Mouse (Mus musculus): Measurements from ENCODE around the gene Casq1. TPM values are rescaled to one million over a fixed set of nuclear protein-coding genes. Genes with fewer than 3 reads are reported as not detected.

Casq1 gene
- polyA plus RNA-seq, 1 experiment from 2014 or later: 0.99 TPM

- Histone ChIP-seq H3K4me1 (peaks cover 8% of the 10 kb centered on the region; the same call in 1 of the 2 replicates), H3K36me3 (replicated peaks) (peaks cover 96% of the 10 kb centered on the region), H3K27ac (no peak overlapping the region), H3K27me3 (ENCODE audit: poor library complexity, severe bottlenecking) (no peaks in the 10 kb centered on the region), H3K4me3 (no peak overlapping the region), H3K9me3 (no peaks in the 10 kb centered on the region)
- DNase-seq (ENCODE audit: extremely low spot score, low spot score): no peak
- WGBS: 87% methylated on average over 2 of the region's 2 CpGs
Observed at GRCm38 (mm10) chr1:172191578-172191977, 28.1 kb downstream of the Casq1 start.

DNA sequence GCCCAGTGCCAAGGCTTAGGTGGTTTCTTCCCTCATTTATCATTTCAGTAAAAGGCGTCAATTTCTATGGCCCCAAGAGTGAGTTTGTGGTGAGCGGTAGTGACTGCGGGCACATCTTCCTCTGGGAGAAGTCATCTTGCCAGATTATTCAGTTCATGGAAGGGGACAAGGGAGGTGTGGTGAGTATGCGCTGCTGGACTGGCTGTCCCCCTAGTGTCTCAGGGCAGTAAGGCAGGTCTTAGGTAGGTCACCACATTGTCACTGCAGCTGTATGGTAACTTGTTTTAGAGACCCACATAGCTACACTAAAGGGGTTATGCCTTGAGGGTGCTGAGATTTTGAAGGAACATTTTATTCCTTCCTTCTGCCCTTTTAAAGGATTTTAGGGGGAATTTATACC is 30.8 kb downstream of the Casq1 start:
- no peaks in the 10 kb centered on the region for H3K27me3 ChIP-seq (ENCODE audit: poor library complexity, severe bottlenecking)
- H3K4me3 ChIP-seq: no peak overlapping the region
- WGBS: 78% methylated on average over 4 of the region's 4 CpGs
- no peak overlapping the region for H3K27ac ChIP-seq
- H3K36me3 ChIP-seq (replicated peaks): peaks cover 93% of the 10 kb centered on the region
- no peaks in the 10 kb centered on the region for H3K4me1 ChIP-seq
- DNase-seq (ENCODE audit: extremely low spot score, low spot score): peak; percentile 21
- H3K9me3 ChIP-seq: no peaks in the 10 kb centered on the region

DNA sequence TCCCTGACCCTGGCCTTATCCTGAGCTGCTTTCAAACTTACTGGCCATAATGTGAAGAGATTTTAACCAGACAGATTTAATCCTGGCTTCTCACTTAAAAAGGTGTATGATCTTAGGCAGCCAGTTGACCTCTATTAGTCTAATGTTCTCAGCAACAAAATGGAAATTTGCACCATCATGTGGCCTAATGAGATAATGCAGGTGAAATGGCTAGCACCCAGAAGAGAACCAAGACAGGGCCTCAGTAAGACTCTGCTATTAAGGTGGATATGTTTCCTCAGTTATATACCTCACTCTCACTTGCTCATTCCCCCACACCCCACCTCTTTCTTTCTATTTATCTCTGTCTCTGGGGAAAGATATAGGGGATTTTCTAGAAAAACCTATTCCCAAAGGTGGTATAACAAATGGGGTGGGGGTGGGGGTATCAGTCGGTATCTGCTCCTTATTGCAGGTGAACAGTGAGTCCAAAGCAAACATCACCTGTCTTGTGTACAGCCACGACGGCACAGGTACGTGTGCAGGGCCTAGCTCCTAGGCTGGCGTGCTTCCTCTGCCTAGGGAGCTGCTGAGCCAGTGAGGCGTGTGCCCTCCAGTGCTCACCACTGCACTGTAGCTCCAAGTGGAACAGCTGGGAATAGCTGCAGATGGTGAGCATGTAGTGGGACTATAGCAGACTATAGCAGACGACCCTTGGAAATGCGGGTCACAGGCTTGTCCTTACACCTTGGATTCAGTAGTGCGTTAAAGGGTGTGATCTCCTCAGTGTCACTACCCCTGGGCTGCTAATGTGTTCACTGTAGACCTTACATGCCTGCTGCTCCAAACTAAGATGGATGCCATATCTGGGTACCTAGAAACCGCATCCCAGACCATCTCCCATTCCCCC is 33.0 kb downstream of the Casq1 start:
- DNase-seq (ENCODE audit: extremely low spot score, low spot score): no peak
- H3K9me3 ChIP-seq: no peaks in the 10 kb centered on the region
- no peak overlapping the region for H3K27ac ChIP-seq
- 96% methylated on average over 10 of the region's 10 CpGs for WGBS
- no peaks in the 10 kb centered on the region for H3K4me1 ChIP-seq
- no peaks in the 10 kb centered on the region for H3K27me3 ChIP-seq (ENCODE audit: poor library complexity, severe bottlenecking)
- H3K36me3 ChIP-seq (replicated peaks): peaks cover 95% of the 10 kb centered on the region
- no peak overlapping the region for H3K4me3 ChIP-seq

DNA sequence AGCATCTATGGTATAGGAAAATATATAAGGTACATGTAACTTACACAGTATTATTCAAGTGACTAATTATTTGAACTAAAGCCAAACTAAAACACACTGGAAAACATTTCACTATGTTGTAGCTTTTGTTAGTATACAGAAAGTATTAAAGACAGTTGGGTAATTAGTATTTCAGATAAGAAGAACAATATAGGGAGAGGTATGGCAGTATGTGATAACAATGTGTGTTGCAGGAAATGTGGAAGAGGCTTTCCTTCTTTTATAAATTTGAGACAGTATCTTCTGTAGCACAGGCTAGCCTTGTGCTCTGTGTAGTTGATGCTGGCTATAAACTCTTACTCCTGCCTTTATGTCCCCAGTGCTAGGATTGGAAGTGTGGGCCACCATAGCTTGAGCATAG is 35.8 kb downstream of the Casq1 start:
- peaks cover 94% of the 10 kb centered on the region for H3K36me3 ChIP-seq (replicated peaks)
- no peak overlapping the region for H3K4me3 ChIP-seq
- H3K4me1 ChIP-seq: no peaks in the 10 kb centered on the region

GRCm38 (mm10) chr1:172183056-172183455 is 36.6 kb downstream of the Casq1 start:
- Histone ChIP-seq H3K9me3 (no peaks in the 10 kb centered on the region), H3K4me1 (no peaks in the 10 kb centered on the region), H3K27me3 (ENCODE audit: poor library complexity, severe bottlenecking) (no peaks in the 10 kb centered on the region), H3K4me3 (no peak overlapping the region), H3K27ac (no peak overlapping the region), H3K36me3 (replicated peaks) (peaks cover 94% of the 10 kb centered on the region)
- DNase-seq (ENCODE audit: extremely low spot score, low spot score): no peak
- WGBS: 99% methylated on average over 6 of the region's 6 CpGs

More for the DNA sequence above, 35.8 kb downstream of the Casq1 start:
- Histone ChIP-seq H3K9me3 (no peaks in the 10 kb centered on the region), H3K27ac (no peak overlapping the region), H3K27me3 (ENCODE audit: poor library complexity, severe bottlenecking) (no peaks in the 10 kb centered on the region)
- DNase-seq (ENCODE audit: extremely low spot score, low spot score): no peak

GRCm38 (mm10) chr1:172181777-172182176 is 37.9 kb downstream of the Casq1 start:
- Histone ChIP-seq H3K4me1 (no peaks in the 10 kb centered on the region), H3K27ac (no peak overlapping the region), H3K4me3 (no peak overlapping the region), H3K36me3 (replicated peaks) (peaks cover 93% of the 10 kb centered on the region), H3K9me3 (no peaks in the 10 kb centered on the region), H3K27me3 (ENCODE audit: poor library complexity, severe bottlenecking) (no peaks in the 10 kb centered on the region)
- DNase-seq (ENCODE audit: extremely low spot score, low spot score): no peak
- 91% methylated on average over 3 of the region's 3 CpGs for WGBS

DNA sequence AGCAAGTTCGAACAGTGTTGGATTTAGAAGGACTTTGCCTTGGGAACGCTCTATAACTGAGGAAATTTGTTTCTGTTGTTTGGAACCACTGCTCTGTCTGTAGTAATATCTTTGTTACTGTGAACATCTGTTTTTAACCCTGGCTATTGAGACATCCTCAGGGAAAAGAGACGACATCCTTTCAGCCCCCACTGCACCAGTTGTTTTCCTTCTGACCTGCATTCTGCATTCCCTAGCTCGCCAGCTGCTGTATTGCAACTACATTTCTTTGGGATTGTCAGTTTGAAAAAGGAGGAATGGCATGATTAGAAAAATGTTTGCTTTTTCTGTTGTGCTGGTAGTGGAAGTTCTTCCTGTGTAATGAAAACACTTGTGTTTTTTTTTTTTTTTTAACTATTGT is 38.8 kb downstream of the Casq1 start:
- H3K36me3 ChIP-seq (replicated peaks): peaks cover 93% of the 10 kb centered on the region

DNA sequence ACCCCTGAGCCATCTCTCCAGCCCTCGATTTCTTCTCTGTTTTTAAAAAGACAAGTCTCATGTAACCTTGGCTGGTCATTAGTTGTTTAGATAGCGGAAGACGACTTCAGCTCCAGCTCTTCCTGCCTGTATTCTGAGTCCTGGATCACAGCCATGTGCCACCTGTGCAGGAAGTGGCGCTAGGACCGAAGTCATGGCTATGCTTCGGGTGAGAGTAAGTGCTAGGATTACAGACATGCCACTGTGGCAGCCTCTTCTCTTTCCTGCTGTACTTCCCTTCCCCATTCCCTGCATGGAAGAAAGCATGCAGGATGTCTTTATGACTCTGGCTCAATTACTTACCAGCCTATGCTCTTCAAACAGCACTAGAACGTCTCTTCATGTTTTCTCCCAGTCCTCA is 40.6 kb downstream of the Casq1 start:
- H3K4me1 ChIP-seq: no peaks in the 10 kb centered on the region
- H3K27me3 ChIP-seq (ENCODE audit: poor library complexity, severe bottlenecking): no peaks in the 10 kb centered on the region
- WGBS: 91% methylated on average over 7 of the region's 7 CpGs
- no peak overlapping the region for H3K27ac ChIP-seq
- H3K9me3 ChIP-seq: no peaks in the 10 kb centered on the region
- no peak overlapping the region for H3K4me3 ChIP-seq
- peaks cover 96% of the 10 kb centered on the region for H3K36me3 ChIP-seq (replicated peaks)
- DNase-seq (ENCODE audit: extremely low spot score, low spot score): no peak

More for the DNA sequence above, 38.8 kb downstream of the Casq1 start:
- H3K27me3 ChIP-seq (ENCODE audit: poor library complexity, severe bottlenecking): no peaks in the 10 kb centered on the region
- no peak for DNase-seq (ENCODE audit: extremely low spot score, low spot score)
- no peaks in the 10 kb centered on the region for H3K9me3 ChIP-seq
- WGBS: 89% methylated on average over 4 of the region's 4 CpGs
- H3K4me3 ChIP-seq: no peak overlapping the region
- no peak overlapping the region for H3K27ac ChIP-seq
- H3K4me1 ChIP-seq: no peaks in the 10 kb centered on the region

GRCm38 (mm10) chr1:172177791-172178190 is 41.9 kb downstream of the Casq1 start:
- Histone ChIP-seq H3K4me3 (no peak overlapping the region), H3K27me3 (ENCODE audit: poor library complexity, severe bottlenecking) (no peaks in the 10 kb centered on the region), H3K9me3 (no peaks in the 10 kb centered on the region), H3K36me3 (replicated peaks) (peaks cover 97% of the 10 kb centered on the region), H3K27ac (no peak overlapping the region), H3K4me1 (no peaks in the 10 kb centered on the region)
- DNase-seq (ENCODE audit: extremely low spot score, low spot score): no peak
- 92% methylated on average over 7 of the region's 7 CpGs for WGBS

- no peak for DNase-seq (ENCODE audit: extremely low spot score, low spot score)
- WGBS: 89% methylated on average over 5 of the region's 5 CpGs
- no peaks in the 10 kb centered on the region for H3K27me3 ChIP-seq (ENCODE audit: poor library complexity, severe bottlenecking)
- peaks cover 7% of the 10 kb centered on the region; the same call in 1 of the 2 replicates for H3K9me3 ChIP-seq
- no peak overlapping the region for H3K27ac ChIP-seq
- H3K4me1 ChIP-seq: peaks cover under 1% of the 10 kb centered on the region; the same call in 1 of the 2 replicates
- H3K36me3 ChIP-seq (replicated peaks): peaks cover 98% of the 10 kb centered on the region
- H3K4me3 ChIP-seq: no peak overlapping the region
Observed at GRCm38 (mm10) chr1:172173181-172173580, 46.5 kb downstream of the Casq1 start.

DNA sequence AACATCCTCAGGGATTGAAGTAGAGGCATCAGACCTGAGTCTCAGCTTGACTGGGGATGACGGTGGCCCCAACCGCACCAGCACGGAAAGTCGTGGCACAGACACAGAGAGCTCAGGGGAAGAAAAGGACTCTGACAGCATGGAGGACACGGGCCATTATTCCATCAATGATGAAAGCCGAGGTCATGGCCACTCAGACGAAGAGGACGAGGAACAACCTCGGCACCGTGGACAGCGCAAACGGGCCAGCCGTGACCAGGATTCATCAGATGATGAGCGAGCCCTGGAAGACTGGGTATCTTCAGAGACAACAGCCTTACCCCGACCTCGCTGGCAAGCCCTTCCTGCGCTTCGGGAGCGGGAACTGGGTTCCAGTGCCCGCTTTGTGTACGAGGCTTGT is 47.3 kb downstream of the Casq1 start:
- H3K27me3 ChIP-seq (ENCODE audit: poor library complexity, severe bottlenecking): no peaks in the 10 kb centered on the region
- H3K27ac ChIP-seq: no peak overlapping the region
- peaks cover 7% of the 10 kb centered on the region; the same call in 1 of the 2 replicates for H3K9me3 ChIP-seq
- H3K4me1 ChIP-seq: peaks cover 7% of the 10 kb centered on the region; the same call in 1 of the 2 replicates
- H3K4me3 ChIP-seq: no peak overlapping the region
- WGBS: 95% methylated on average over 21 of the region's 21 CpGs
- peaks cover 98% of the 10 kb centered on the region for H3K36me3 ChIP-seq (replicated peaks)
- no peak for DNase-seq (ENCODE audit: extremely low spot score, low spot score)

- H3K27ac ChIP-seq: no peak overlapping the region
- DNase-seq (ENCODE audit: extremely low spot score, low spot score): no peak
- peaks cover 100% of the 10 kb centered on the region for H3K36me3 ChIP-seq (replicated peaks)
- 94% methylated on average over 5 of the region's 5 CpGs for WGBS
- no peak overlapping the region for H3K4me3 ChIP-seq
- H3K4me1 ChIP-seq: peaks cover 9% of the 10 kb centered on the region
- H3K27me3 ChIP-seq (ENCODE audit: poor library complexity, severe bottlenecking): no peaks in the 10 kb centered on the region
- H3K9me3 ChIP-seq: peaks cover 7% of the 10 kb centered on the region; the same call in 1 of the 2 replicates
Observed at GRCm38 (mm10) chr1:172169809-172170208, 49.9 kb downstream of the Casq1 start.

DNA sequence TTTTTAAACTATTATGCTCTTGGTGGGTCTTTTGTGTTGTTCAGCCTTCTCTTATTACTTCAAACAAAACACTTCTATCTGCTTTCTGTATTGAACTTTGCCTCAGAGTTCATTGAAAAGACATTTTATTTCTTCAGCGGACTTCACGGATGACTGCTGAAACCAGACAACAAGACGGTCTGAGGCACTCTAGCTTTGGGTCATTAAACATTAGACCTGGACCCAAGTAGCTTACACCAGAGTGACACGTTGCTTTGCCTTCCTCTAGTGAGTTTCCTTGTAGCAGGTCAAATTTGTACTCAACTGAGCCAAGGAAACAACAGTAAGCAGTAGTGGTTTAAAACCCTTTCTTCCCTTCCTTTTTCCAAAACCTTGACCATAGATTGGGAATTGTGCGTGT is 51.8 kb downstream of the Casq1 start:
- 84% methylated on average over 5 of the region's 5 CpGs for WGBS
- H3K9me3 ChIP-seq: peaks cover 7% of the 10 kb centered on the region; the same call in 1 of the 2 replicates
- H3K27me3 ChIP-seq (ENCODE audit: poor library complexity, severe bottlenecking): no peaks in the 10 kb centered on the region
- peaks cover 19% of the 10 kb centered on the region for H3K4me1 ChIP-seq
- no peak overlapping the region for H3K27ac ChIP-seq
- H3K36me3 ChIP-seq (replicated peaks): peaks cover 85% of the 10 kb centered on the region
- DNase-seq (ENCODE audit: extremely low spot score, low spot score): no peak
- H3K4me3 ChIP-seq: no peak overlapping the region

All from forebrain, embryonic 10.5 days (tissue).